Mouse (Mus musculus) telencephalon, adult 2 months (tissue): ENCODE results near the gene Clnk.

Source experiments
- DNase-seq: peaks from one replicate; pipeline ENCODE4 v3.0.0-alpha.2; 2011; ENCODE audit warnings: low read depth, low spot score

Clnk gene

GRCm38 (mm10) chr5:38754950-38755349 is 121.7 kb downstream of the Clnk start:
- no peak for DNase-seq

DNA sequence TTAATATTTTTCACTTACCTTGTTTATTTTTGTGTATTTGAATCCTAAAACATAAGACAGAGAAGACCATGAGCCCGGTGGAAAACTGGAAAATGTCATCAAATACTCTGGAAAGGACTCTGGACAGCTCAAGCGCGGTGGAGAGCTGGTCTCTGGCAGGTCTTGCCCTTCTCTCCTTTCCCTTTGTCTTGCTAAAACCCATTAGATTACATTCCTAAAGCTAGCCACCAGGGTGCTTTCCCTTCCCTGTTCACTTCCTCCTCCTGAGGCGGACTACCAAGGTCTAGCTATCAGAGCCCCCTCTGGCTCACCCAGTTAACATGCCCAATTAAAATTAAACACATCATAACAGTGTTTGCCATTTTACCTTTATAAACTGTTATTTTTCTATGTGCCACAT is 123.9 kb downstream of the Clnk start:
- DNase-seq = no peak

DNA sequence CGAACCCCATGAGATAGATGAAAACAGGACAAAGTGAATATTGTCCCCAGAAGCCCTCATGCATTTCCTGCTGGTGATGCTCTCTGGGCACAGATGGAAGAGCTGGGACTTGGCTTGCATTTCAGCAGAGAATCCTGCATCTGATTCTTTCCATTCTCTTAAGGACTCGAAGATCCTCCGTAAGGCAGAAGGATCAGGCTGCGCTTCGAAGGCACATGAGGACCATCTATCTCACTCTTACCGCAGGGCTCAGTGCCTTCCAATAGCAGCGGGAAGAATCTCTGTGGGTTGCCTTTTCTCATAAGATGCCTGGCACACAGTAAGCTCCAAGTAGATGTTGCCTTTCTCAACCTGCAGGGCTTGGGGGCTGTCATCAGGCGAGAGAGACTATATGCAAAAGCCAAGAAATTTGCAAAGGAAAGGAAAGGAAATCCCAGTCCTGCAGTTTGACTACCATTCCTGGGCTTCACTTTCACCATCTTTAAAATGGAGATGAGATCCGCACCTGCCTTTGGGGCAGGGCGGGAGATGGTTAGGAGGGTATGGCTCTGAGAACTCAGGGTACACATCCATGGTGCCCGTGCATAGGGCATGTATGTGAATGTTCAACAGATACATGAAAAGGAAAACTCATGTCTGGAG is 167.6 kb downstream of the Clnk start:
- DNase-seq = peak; percentile 22

GRCm38 (mm10) chr5:38707364-38708075 is 169.1 kb downstream of the Clnk start:
- DNase-seq = peak; percentile 42

- no peak for DNase-seq
Observed at GRCm38 (mm10) chr5:38702941-38703340, 173.7 kb downstream of the Clnk start.

- no peak for DNase-seq
Observed at GRCm38 (mm10) chr5:38702091-38702490, 174.5 kb downstream of the Clnk start.

DNA sequence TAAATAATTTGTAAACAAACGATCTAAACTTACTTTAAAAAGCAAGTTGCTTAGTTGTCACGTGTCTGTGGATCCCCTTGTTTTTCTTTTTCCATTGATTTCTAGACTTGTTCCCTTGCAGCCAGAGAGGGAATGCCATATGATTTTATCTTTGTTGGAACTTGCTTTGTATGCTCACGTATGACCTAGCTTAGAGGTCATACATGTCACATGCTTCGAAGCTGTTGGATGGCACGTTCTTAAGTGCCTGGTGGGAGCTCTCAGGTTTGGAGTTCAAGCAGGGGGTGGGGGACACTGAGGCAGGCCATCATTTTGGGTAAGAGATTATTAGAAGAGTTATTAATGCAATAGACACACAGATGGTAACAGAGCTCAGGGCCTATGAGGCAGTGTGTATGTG is 178.1 kb downstream of the Clnk start:
- DNase-seq = no peak

DNA sequence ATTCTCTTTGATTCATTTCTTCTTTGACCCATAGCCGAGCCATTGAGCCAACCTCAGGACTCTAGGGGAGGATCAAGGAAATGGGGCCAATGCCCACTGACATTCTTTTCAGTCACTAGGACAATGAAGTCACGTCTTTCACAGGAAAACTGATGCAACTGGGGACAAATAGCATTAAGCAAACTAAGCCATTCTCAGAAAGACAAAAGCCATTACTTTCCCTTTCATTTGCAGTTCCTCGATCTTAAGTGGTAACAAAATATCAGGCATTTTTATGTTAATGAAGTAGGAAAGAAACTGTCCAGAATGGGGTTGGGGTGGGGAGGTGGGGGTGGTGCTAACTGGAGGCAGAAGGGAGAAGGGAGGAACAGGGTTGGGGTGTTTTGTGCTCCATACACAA is 178.6 kb downstream of the Clnk start:
- no peak for DNase-seq

GRCm38 (mm10) chr5:38696616-38697375 is 179.8 kb downstream of the Clnk start:
- DNase-seq = no peak

DNA sequence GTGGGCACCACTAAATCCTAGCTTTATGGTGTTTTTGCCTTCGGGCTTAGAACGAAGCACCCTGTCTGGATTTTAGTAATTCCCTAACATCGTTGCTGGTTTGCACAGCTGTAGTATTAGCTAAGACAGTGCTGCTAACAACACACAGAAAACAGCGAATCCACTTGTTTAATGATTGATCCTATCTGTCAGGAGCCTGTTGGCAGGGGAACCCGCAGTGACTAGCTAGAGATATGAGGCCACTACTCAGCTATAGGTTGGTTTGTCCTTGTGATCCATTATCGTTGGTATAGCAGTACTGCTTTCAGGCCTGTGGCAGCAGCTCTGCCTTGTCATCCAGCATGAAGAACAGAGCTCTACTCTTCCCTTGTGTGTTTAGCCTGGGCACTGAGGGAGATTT is 183.8 kb downstream of the Clnk start:
- no peak for DNase-seq

- no peak for DNase-seq
Observed at GRCm38 (mm10) chr5:38689186-38689585, 187.4 kb downstream of the Clnk start.

DNA sequence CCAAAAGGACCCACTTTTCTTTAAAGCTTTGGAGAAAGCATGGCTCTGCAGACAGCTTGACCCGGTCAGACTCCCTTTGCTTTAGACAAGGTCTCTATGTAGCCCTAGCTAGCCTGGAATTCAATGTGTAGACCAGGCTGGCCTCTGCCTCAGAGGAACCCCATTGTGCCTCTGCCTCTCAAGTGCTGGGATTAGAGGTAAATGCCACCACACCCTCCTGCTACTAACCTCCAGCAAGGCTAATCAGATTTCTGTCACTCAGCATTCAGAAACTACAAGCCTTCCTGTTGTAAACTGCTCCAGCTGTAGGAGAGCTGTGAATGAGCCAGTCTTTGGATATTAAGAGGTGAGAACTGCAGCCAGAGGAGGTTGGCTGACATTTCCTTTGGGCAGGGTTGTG is 188.9 kb downstream of the Clnk start:
- no peak for DNase-seq

- peak; percentile 22 for DNase-seq
Observed at GRCm38 (mm10) chr5:38684164-38684911, 192.3 kb downstream of the Clnk start, which contains the start of gene Zfp518b. Gene Zfp518b (minus strand): TSS chr5:38684826.

GRCm38 (mm10) chr5:38658836-38659235 is 217.8 kb downstream of the Clnk start:
- DNase-seq = no peak
